Mouse (Mus musculus): ENCODE data around the gene Pde8b.

The Pde8b gene

GRCm38 (mm10) chr13:95140460-95141079 is 109.6 kb downstream of the Pde8b start:
- no peak for DNase-seq (ENCODE audit: low read depth, low spot score)

- no peak for DNase-seq (ENCODE audit: low read depth, low spot score)
Measured at GRCm38 (mm10) chr13:95135326-95136150, 114.6 kb downstream of the Pde8b start.

GRCm38 (mm10) chr13:95131848-95132247 is 118.3 kb downstream of the Pde8b start:
- DNase-seq (ENCODE audit: low read depth, low spot score), result no peak

- DNase-seq (ENCODE audit: low read depth, low spot score), result no peak
Measured at GRCm38 (mm10) chr13:95131041-95131440, 119.1 kb downstream of the Pde8b start.

- no peak for DNase-seq (ENCODE audit: low read depth, low spot score)
Measured at GRCm38 (mm10) chr13:95127288-95127687, 122.8 kb downstream of the Pde8b start.

GRCm38 (mm10) chr13:95126801-95127200 is 123.3 kb downstream of the Pde8b start:
- DNase-seq (ENCODE audit: low read depth, low spot score), result no peak

GRCm38 (mm10) chr13:95125546-95126215 is 124.5 kb downstream of the Pde8b start:
- DNase-seq (ENCODE audit: low read depth, low spot score), result no peak

- DNase-seq (ENCODE audit: low read depth, low spot score), result no peak
Measured at GRCm38 (mm10) chr13:95120570-95120969, 129.6 kb downstream of the Pde8b start.

GRCm38 (mm10) chr13:95113763-95114162 is 136.4 kb downstream of the Pde8b start:
- no peak for DNase-seq (ENCODE audit: low read depth, low spot score)

- DNase-seq (ENCODE audit: low read depth, low spot score), result no peak
Measured at GRCm38 (mm10) chr13:95109555-95109954, 140.6 kb downstream of the Pde8b start.

GRCm38 (mm10) chr13:95108035-95108434 is 142.1 kb downstream of the Pde8b start:
- peak; percentile 20 for DNase-seq (ENCODE audit: low read depth, low spot score)

- no peak for DNase-seq (ENCODE audit: low read depth, low spot score)
Measured at GRCm38 (mm10) chr13:95104865-95105264, 145.3 kb downstream of the Pde8b start.

- no peak for DNase-seq (ENCODE audit: low read depth, low spot score)
Measured at GRCm38 (mm10) chr13:95102985-95103590, 147.0 kb downstream of the Pde8b start.

GRCm38 (mm10) chr13:95101315-95101714 is 148.8 kb downstream of the Pde8b start:
- DNase-seq (ENCODE audit: low read depth, low spot score), result no peak

GRCm38 (mm10) chr13:95098931-95099720 is 151.0 kb downstream of the Pde8b start:
- no peak for DNase-seq (ENCODE audit: low read depth, low spot score)

GRCm38 (mm10) chr13:95096646-95097045 is 153.5 kb downstream of the Pde8b start:
- no peak for DNase-seq (ENCODE audit: low read depth, low spot score)

- no peak for DNase-seq (ENCODE audit: low read depth, low spot score)
Measured at GRCm38 (mm10) chr13:95095860-95096259, 154.3 kb downstream of the Pde8b start.

GRCm38 (mm10) chr13:95091546-95092445 is 158.3 kb downstream of the Pde8b start:
- no peak for DNase-seq (ENCODE audit: low read depth, low spot score)

GRCm38 (mm10) chr13:95087358-95087787 is 162.8 kb downstream of the Pde8b start:
- peak; percentile 77 for DNase-seq (ENCODE audit: low read depth, low spot score)

GRCm38 (mm10) chr13:95086033-95086432 is 164.1 kb downstream of the Pde8b start:
- DNase-seq (ENCODE audit: low read depth, low spot score), result no peak
